Mouse (Mus musculus): ENCODE data around the gene Trp53tg5. TPM values are rescaled to one million over a fixed set of nuclear protein-coding genes. Genes with fewer than 3 reads are reported as not detected.

The Trp53tg5 gene
- polyA plus RNA-seq, 1 experiment from 2014 or later: not detected

DNA sequence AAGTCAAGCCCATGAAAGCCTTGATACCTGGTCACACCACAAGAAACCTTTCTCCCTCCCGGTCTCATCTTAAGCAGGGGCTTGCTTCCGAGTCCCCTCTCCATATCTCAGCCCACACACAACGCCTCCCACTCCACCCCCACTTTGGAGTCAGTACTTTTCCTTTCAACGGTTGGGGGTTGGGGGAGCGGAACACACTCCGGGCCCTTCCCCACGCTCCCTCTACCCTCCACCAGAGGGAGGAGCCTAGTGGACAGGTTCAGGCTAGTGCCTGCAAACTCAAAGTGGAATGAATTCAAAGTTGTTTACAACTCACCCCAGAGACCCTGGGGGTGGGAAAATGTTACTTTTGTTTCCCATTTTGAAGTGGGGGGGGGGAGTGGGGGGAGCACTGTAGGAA is 42.8 kb downstream of the Trp53tg5 start:
- no peak for ATAC-seq (ENCODE audit: insufficient read depth)
- no peak overlapping the region; the same call in 1 of the 2 replicates for H3K27ac ChIP-seq (replicated peaks)
- no peak overlapping the region for H3K4me3 ChIP-seq (replicated peaks)
- H3K4me1 ChIP-seq (replicated peaks): peaks cover 4% of the 10 kb centered on the region
- H3K4me2 ChIP-seq: no peak overlapping the region
- no peaks in the 10 kb centered on the region for H3K9me3 ChIP-seq (replicated peaks)
- peaks cover 22% of the 10 kb centered on the region; the same call in 1 of the 2 replicates for H3K27me3 ChIP-seq
- peaks cover 25% of the 10 kb centered on the region; the same call in 1 of the 2 replicates for H3K36me3 ChIP-seq (replicated peaks)
- H3K9ac ChIP-seq: no peak overlapping the region
- WGBS (ENCODE audit: insufficient replicate concordance): 9% methylated on average over 7 of the region's 7 CpGs

DNA sequence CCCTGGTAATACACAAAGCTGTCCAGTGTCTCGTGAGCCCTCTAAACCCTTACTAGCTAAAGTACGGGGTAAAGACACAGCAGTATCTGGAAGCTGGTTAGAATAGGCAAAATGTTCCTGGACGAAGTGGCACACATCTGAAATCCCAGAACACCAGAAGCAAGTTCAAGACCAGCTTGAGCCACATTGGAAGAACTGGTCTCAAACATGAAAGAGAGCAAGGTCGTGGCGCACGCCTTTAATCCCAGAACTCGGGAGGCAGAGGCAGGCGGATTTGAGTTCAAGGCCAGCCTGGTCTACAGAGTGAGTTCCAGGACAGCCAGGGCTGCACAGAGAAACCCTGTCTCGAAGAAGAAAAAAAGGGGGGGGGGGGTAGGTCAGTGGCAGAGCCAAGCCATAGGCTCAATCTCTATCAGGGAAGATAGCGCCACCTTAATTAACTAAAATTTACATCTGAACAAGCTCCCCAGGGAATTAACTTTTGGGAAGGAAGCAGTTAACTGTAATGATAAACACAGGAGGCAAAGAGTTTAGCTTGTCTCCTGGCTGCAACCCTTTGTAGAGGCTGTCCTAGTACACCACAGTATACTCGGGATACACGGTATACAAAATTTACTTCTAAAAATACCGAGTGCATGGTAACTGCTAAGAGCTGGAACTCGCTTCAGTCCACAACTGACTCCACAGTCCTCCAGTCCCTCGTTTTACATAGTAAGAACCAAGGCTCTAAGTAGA is 43.5 kb downstream of the Trp53tg5 start:
- H3K4me3 ChIP-seq (replicated peaks): no peak overlapping the region
- H3K27me3 ChIP-seq: peaks cover 22% of the 10 kb centered on the region; the same call in 1 of the 2 replicates
- 34% methylated on average over 15 of the region's 15 CpGs for WGBS (ENCODE audit: insufficient replicate concordance)
- no peaks in the 10 kb centered on the region for H3K9me3 ChIP-seq (replicated peaks)
- H3K4me1 ChIP-seq (replicated peaks): peaks cover 4% of the 10 kb centered on the region
- ATAC-seq (ENCODE audit: insufficient read depth): no peak
- H3K36me3 ChIP-seq (replicated peaks): peaks cover 29% of the 10 kb centered on the region; the same call in 1 of the 2 replicates
- no peak overlapping the region for H3K4me2 ChIP-seq
- H3K27ac ChIP-seq (replicated peaks): no peak overlapping the region; the same call in 1 of the 2 replicates
- no peak overlapping the region for H3K9ac ChIP-seq

DNA sequence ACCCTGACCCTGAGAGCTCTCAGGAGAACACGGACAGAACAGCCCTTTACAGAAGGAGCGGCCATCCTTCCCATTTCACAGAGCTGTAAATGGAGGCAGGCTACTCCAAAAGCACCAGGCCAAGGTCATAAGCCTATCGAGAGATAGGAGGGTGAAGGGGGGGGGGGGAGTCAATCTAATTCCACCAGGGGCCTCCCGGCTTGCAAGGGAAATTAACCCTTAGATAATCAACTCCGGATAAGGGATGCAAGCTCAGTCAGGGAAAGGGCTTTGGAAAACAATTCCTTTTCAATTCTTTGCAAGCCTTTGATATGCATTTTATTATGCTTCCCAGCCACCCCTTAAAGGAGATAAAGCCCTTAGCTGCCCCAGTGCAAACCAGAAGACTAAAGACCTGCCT is 45.1 kb downstream of the Trp53tg5 start:
- no peak overlapping the region for H3K9ac ChIP-seq
- peaks cover 20% of the 10 kb centered on the region; the same call in 1 of the 2 replicates for H3K27me3 ChIP-seq
- no peak overlapping the region for H3K27ac ChIP-seq (replicated peaks)
- ATAC-seq (ENCODE audit: insufficient read depth): no peak
- no peak overlapping the region for H3K4me2 ChIP-seq
- peaks cover 39% of the 10 kb centered on the region for H3K36me3 ChIP-seq (replicated peaks)
- no peaks in the 10 kb centered on the region for H3K9me3 ChIP-seq (replicated peaks)
- no peak overlapping the region for H3K4me3 ChIP-seq (replicated peaks)
- peaks cover 4% of the 10 kb centered on the region; the same call in 1 of the 2 replicates for H3K4me1 ChIP-seq (replicated peaks)
- 32% methylated on average over 5 of the region's 5 CpGs for WGBS (ENCODE audit: insufficient replicate concordance)

DNA sequence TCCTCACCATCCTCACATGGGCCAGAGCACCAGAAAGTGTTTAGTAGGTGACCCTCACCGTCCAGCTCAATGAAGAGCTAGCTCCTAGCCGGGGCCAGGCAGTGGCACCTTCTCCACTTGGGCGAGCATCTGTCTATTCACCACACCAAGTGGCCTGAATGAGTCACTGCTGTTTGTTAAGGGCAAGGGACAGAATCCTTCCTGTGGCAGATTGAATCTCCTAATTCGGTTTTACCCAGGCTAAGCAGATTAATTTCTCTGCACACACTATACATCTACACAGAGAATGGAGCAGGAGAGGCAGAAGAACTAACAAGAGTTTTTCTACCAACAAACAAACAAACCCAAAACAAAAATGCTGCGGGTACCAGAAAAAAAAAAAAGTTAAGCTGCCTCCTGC is 46.6 kb downstream of the Trp53tg5 start:
- 50% methylated on average over 5 of the region's 5 CpGs for WGBS (ENCODE audit: insufficient replicate concordance)
- Histone ChIP-seq H3K4me2 (no peak overlapping the region), H3K9me3 (replicated peaks) (no peaks in the 10 kb centered on the region), H3K27ac (replicated peaks) (no peak overlapping the region), H3K27me3 (peaks cover 17% of the 10 kb centered on the region; the same call in 1 of the 2 replicates), H3K4me3 (replicated peaks) (no peak overlapping the region), H3K4me1 (replicated peaks) (peaks cover 4% of the 10 kb centered on the region; the same call in 1 of the 2 replicates), H3K36me3 (replicated peaks) (peaks cover 39% of the 10 kb centered on the region), H3K9ac (no peak overlapping the region)
- no peak for ATAC-seq (ENCODE audit: insufficient read depth)

DNA sequence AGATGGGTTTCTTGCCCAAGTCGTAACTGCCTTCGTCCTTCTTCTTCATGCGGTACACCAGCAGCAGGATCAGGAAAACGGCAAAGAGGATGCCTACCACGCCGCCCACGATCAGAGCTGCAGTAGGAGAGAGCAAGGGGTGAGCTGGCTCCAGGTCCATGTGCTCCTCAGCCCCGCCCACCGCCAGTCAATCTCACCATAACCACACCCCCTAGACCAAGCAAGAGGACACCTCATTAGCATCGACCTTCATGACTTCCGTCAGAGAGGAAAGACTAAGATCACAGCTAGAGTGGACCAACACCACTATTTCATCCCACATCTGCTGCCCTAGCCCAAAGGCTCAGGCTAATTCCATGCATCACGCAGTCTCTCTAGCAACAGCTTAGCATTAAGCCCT is 47.4 kb downstream of the Trp53tg5 start:
- Histone ChIP-seq H3K27ac (replicated peaks) (no peak overlapping the region), H3K4me1 (replicated peaks) (no peaks in the 10 kb centered on the region; the same call in 1 of the 2 replicates), H3K36me3 (replicated peaks) (peaks cover 39% of the 10 kb centered on the region), H3K9me3 (replicated peaks) (no peaks in the 10 kb centered on the region), H3K4me3 (replicated peaks) (no peak overlapping the region), H3K9ac (no peak overlapping the region), H3K27me3 (peaks cover 12% of the 10 kb centered on the region; the same call in 1 of the 2 replicates), H3K4me2 (no peak overlapping the region)
- no peak for ATAC-seq (ENCODE audit: insufficient read depth)
- WGBS (ENCODE audit: insufficient replicate concordance): 11% methylated on average over 12 of the region's 12 CpGs

DNA sequence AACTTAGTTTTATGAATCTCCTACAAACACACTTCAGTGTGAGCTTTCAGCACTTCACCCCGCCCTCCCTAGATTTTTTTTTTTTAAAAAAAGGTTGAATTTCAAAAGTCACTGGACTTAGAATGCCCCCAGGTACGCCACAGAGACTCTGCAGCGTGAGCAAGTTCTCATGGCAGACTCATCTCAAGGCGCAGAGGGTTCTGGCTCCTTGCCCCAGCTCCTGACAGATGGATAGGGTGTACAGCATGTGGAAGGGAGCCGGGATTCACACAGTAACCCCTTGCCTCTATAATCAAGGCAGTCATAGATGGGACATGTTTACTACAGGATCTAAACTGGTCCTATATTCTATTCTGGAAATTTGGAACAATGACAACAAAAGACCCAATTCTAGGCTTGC is 48.1 kb downstream of the Trp53tg5 start:
- H3K27me3 ChIP-seq: peaks cover 12% of the 10 kb centered on the region; the same call in 1 of the 2 replicates
- ATAC-seq (ENCODE audit: insufficient read depth): no peak
- H3K4me1 ChIP-seq (replicated peaks): no peaks in the 10 kb centered on the region
- H3K27ac ChIP-seq (replicated peaks): no peak overlapping the region
- no peak overlapping the region for H3K4me3 ChIP-seq (replicated peaks)
- WGBS (ENCODE audit: insufficient replicate concordance): 61% methylated on average over 5 of the region's 5 CpGs
- no peak overlapping the region for H3K4me2 ChIP-seq
- no peaks in the 10 kb centered on the region for H3K9me3 ChIP-seq (replicated peaks)
- H3K36me3 ChIP-seq (replicated peaks): peaks cover 39% of the 10 kb centered on the region
- no peak overlapping the region for H3K9ac ChIP-seq

DNA sequence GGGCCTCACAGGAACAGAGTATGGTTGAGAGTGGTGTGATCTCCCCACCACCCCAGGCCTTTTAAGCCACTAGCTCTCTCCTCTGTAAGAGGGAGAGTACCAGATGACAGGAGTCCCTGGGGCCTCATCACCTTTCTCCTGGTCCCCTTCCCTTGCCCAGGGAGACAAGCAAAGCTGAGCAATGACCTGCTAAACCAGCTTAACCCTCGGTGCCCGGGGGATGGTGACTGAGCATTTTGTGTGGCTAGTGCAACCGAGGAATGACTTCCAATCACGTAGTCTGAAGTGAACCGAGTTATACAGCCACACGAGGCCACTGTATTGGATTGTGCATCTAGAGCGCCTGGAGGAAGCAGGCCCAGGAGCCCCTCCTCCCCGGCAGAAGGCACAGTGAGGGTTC is 49.1 kb downstream of the Trp53tg5 start:
- no peak overlapping the region for H3K27ac ChIP-seq (replicated peaks)
- WGBS (ENCODE audit: insufficient replicate concordance): 73% methylated on average over 8 of the region's 8 CpGs
- no peak overlapping the region for H3K4me2 ChIP-seq
- no peaks in the 10 kb centered on the region for H3K9me3 ChIP-seq (replicated peaks)
- no peak overlapping the region for H3K4me3 ChIP-seq (replicated peaks)
- H3K4me1 ChIP-seq (replicated peaks): no peaks in the 10 kb centered on the region
- no peak for ATAC-seq (ENCODE audit: insufficient read depth)
- H3K27me3 ChIP-seq: peaks cover 8% of the 10 kb centered on the region; the same call in 1 of the 2 replicates
- H3K36me3 ChIP-seq (replicated peaks): peaks cover 39% of the 10 kb centered on the region
- no peak overlapping the region for H3K9ac ChIP-seq

DNA sequence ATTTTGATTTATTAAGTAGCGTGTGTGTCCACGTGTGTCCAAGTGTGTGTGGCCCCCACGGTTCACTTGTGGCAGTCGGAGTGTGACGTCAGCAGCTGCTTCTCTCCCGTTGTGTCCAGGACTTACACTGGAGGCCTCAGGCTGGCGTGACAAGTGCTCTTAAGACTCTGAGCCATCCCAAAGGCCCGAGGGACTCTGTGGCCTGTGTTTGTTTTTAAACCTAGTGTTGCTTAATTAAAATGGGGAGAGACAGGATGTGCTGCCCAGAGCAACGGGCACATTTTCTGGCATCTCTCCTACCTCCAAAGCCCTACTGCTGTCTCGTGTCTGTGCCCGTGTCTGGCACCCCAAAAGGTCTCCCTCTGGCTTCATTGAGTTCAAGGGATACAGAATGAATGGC is 50.1 kb downstream of the Trp53tg5 start:
- no peak overlapping the region for H3K27ac ChIP-seq (replicated peaks)
- ATAC-seq (ENCODE audit: insufficient read depth): no peak
- no peak overlapping the region for H3K9ac ChIP-seq
- 0 out of 2 replicates have a peak, but pooled peaks cover 2% of the 10 kb centered on the region for H3K4me1 ChIP-seq (replicated peaks)
- peaks cover 30% of the 10 kb centered on the region for H3K36me3 ChIP-seq (replicated peaks)
- 68% methylated on average over 11 of the region's 11 CpGs for WGBS (ENCODE audit: insufficient replicate concordance)
- H3K9me3 ChIP-seq (replicated peaks): no peaks in the 10 kb centered on the region
- no peaks in the 10 kb centered on the region for H3K27me3 ChIP-seq
- no peak overlapping the region for H3K4me3 ChIP-seq (replicated peaks)
- H3K4me2 ChIP-seq: no peak overlapping the region

DNA sequence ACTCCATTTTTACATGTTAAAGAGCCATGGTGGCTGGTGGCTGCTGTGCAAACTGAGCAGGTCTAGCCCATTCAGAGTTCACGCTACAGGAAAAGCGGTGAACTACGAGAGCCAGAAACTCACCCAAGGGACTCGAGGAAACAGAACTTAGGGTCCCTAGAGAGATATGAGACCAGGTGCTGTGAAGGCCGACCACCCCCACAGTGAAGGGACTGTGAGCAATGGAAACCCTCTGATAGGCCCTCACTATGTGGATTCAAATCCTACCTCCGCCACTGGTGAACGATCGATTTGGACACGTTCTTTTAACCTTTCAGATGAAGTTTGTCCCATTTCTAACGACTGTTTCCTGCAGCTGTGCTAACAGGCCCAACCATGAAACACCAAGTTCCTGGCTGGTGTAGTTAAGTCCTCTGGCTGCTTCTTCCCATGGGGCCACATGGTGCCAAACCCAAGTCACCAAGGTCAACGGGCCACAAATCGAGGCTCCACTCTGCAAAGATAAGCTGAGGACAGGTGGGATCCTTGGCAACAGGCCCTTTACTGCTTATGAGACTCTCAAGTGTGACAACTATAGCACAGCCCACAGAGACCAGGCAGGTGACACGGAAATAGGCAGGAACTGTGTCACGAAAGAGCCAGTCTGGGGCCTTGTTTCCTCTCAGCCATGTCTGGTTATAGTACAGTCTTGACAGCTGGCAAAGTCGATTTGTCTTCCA is 50.7 kb downstream of the Trp53tg5 start:
- no peak overlapping the region for H3K9ac ChIP-seq

DNA sequence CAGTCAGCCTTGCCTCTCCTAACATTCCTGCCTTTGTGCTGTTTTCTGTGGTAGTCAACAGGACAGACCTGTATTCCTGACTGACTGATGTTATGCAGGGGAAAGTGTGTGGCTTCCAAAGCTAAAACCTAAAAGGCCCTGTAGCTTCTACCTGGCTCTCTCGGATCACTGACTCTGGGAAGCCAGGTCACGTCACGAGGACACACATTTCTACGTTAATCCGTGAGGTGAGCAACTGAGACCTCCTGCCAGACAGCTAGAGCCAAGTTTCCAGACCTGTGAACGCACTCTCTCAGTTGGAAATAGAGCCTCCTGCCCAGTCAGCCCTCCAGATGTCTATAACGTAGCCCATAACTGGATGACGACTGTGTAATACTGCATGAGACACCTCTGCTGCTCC is 51.5 kb downstream of the Trp53tg5 start:
- H3K4me2 ChIP-seq: no peak overlapping the region
- no peak overlapping the region for H3K9ac ChIP-seq
- H3K9me3 ChIP-seq (replicated peaks): no peaks in the 10 kb centered on the region
- H3K4me3 ChIP-seq (replicated peaks): no peak overlapping the region
- ATAC-seq (ENCODE audit: insufficient read depth): no peak
- peaks cover 20% of the 10 kb centered on the region for H3K36me3 ChIP-seq (replicated peaks)
- H3K27me3 ChIP-seq: no peaks in the 10 kb centered on the region
- no peak overlapping the region for H3K27ac ChIP-seq (replicated peaks)
- peaks cover 2% of the 10 kb centered on the region; the same call in 1 of the 2 replicates for H3K4me1 ChIP-seq (replicated peaks)
- WGBS (ENCODE audit: insufficient replicate concordance): 74% methylated on average over 8 of the region's 8 CpGs

More for the DNA sequence above, 50.7 kb downstream of the Trp53tg5 start:
- H3K27me3 ChIP-seq: no peaks in the 10 kb centered on the region
- H3K27ac ChIP-seq (replicated peaks): no peak overlapping the region
- no peak for ATAC-seq (ENCODE audit: insufficient read depth)
- peaks cover 26% of the 10 kb centered on the region for H3K36me3 ChIP-seq (replicated peaks)
- 66% methylated on average over 15 of the region's 15 CpGs for WGBS (ENCODE audit: insufficient replicate concordance)
- no peak overlapping the region for H3K4me3 ChIP-seq (replicated peaks)
- 0 out of 2 replicates have a peak, but pooled peaks cover 2% of the 10 kb centered on the region for H3K4me1 ChIP-seq (replicated peaks)
- H3K9me3 ChIP-seq (replicated peaks): no peaks in the 10 kb centered on the region
- H3K4me2 ChIP-seq: no peak overlapping the region

DNA sequence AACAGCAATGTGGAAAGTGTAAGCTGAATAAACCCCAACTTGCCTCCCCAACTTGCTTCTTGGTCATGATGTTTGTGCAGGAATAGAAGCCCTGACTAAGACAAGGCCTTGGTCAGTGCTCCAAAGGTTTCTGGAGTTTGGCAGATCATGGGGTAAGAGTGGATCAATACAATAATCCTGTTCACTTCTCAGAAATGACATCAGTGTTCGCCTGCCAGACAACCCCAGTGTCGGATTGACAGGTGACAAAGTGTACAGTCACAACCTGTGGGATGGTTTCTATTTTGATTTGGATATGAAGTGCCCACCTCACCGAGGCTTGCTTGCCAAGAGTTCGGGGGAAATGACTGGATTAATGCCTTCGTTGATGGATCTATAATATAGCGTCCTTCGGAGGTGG is 52.2 kb downstream of the Trp53tg5 start:
- Histone ChIP-seq H3K9me3 (replicated peaks) (no peaks in the 10 kb centered on the region), H3K27me3 (no peaks in the 10 kb centered on the region), H3K4me2 (no peak overlapping the region), H3K36me3 (replicated peaks) (peaks cover 18% of the 10 kb centered on the region), H3K27ac (replicated peaks) (no peak overlapping the region), H3K9ac (no peak overlapping the region), H3K4me3 (replicated peaks) (no peak overlapping the region), H3K4me1 (replicated peaks) (peaks cover 2% of the 10 kb centered on the region; the same call in 1 of the 2 replicates)
- WGBS (ENCODE audit: insufficient replicate concordance): 63% methylated on average over 7 of the region's 7 CpGs
- ATAC-seq (ENCODE audit: insufficient read depth): no peak

All from liver, embryonic 15.5 days (tissue).